20 mouse cellular contexts compared by ENCODE assay signal in genomic region chr10:26567613-26568012, GRCm38 (mm10).
DNase-seq lines count a peak whose midpoint lies in the region; ATAC-seq and TF ChIP-seq lines count a peak whose summit lies in the region.
"Had no signal": no experiment of that assay in that cellular context is flagged by ENCODE, and none has a peak within 500 bp of the region (broad histone marks: within the 10 kb centered on the region; RNA-seq: fewer than 3 reads in every experiment).

No protein-coding gene starts in this region.

- no peak overlapping the region for H3K9ac ChIP-seq in kidney, embryonic 15.5 days
- H3K9ac ChIP-seq in embryonic facial prominence, embryonic 15.5 days: no peak overlapping the region
- H3K9ac ChIP-seq: hindbrain, embryonic 15.5 days; limb, embryonic 15.5 days; liver, postnatal 0 days; midbrain, embryonic 15.5 days had no signal

- no peaks in the 10 kb centered on the region for H3K4me1 ChIP-seq in kidney, embryonic 15.5 days
- no peaks in the 10 kb centered on the region for H3K4me1 ChIP-seq in kidney, adult 2 months (ENCODE audit: control insufficient read depth, insufficient read depth, low read length)
- peaks cover 5% of the 10 kb centered on the region; the same call in 1 of the 2 replicates for H3K4me1 ChIP-seq in embryonic facial prominence, embryonic 15.5 days
- H3K4me1 ChIP-seq: hindbrain, embryonic 15.5 days had no signal

- H3K27me3 ChIP-seq in kidney, embryonic 15.5 days: no peaks in the 10 kb centered on the region
- H3K27me3 ChIP-seq in kidney, adult 2 months (replicated peaks; ENCODE audit: control insufficient read depth, insufficient read depth, low read length): no peaks in the 10 kb centered on the region
- no peaks in the 10 kb centered on the region for H3K27me3 ChIP-seq in embryonic facial prominence, embryonic 15.5 days
- H3K27me3 ChIP-seq: hindbrain, embryonic 15.5 days; limb, embryonic 15.5 days; midbrain, embryonic 15.5 days had no signal

- 62% methylated on average over 4 of the region's 4 CpGs for WGBS in kidney, embryonic 15.5 days
- 53% methylated on average over 4 of the region's 4 CpGs for WGBS in kidney, adult 2 months
- 41% methylated on average over 4 of the region's 4 CpGs for WGBS in embryonic facial prominence, embryonic 15.5 days

- DNase-seq in kidney, adult 2 months: no peak
- DNase-seq in A20 (ENCODE audit: low read depth, low spot score) (peak; percentile 19), ES-CJ7 (ENCODE audit: low read depth, low spot score) (peak; percentile 52)
- no peak for DNase-seq in lung, postnatal 36 days
- no peak for DNase-seq in right cerebral cortex, postnatal 14 days
- DNase-seq: adrenal gland, postnatal 25 days; cerebellum, adult 2 months; gastrocnemius, postnatal 14 days; kidney, adult 18-20 months; kidney, postnatal 25 days; layer of hippocampus, adult 9-11 months; liver, postnatal 0 days; thymus, postnatal 14 days had no signal

- no peak for TF ChIP-seq CTCF in kidney, adult 2 months (conservative IDR thresholded peaks at IDR 0.05; ENCODE audit: insufficient read depth, insufficient read length, low read depth, low read length)

- H3K4me2 ChIP-seq in kidney, embryonic 15.5 days: no peak overlapping the region
- no peak overlapping the region for H3K4me2 ChIP-seq in embryonic facial prominence, embryonic 15.5 days (replicated peaks)
- H3K4me2 ChIP-seq: hindbrain, embryonic 15.5 days; limb, embryonic 15.5 days; midbrain, embryonic 15.5 days had no signal

- no peak overlapping the region for H3K27ac ChIP-seq in kidney, embryonic 15.5 days
- H3K27ac ChIP-seq in kidney, adult 2 months (ENCODE audit: insufficient read depth, low read depth, low read length): no peak overlapping the region
- no peak overlapping the region for H3K27ac ChIP-seq in embryonic facial prominence, embryonic 15.5 days (replicated peaks)
- H3K27ac ChIP-seq: hindbrain, embryonic 15.5 days; limb, embryonic 15.5 days; macrophage; midbrain, embryonic 15.5 days had no signal

- TF ChIP-seq POLR2A in kidney, adult 2 months (IDR thresholded peaks at IDR 0.05; ENCODE audit: low read depth, low read length): no peak

- H3K9me3 ChIP-seq in kidney, embryonic 15.5 days (replicated peaks): no peaks in the 10 kb centered on the region
- no peaks in the 10 kb centered on the region for H3K9me3 ChIP-seq in embryonic facial prominence, embryonic 15.5 days (replicated peaks)
- H3K9me3 ChIP-seq: hindbrain, embryonic 15.5 days; limb, embryonic 15.5 days; midbrain, embryonic 15.5 days had no signal

- H3K36me3 ChIP-seq in kidney, embryonic 15.5 days: no peaks in the 10 kb centered on the region
- H3K36me3 ChIP-seq in kidney, adult 2 months (ENCODE audit: control insufficient read depth, insufficient read depth, low read length): no peaks in the 10 kb centered on the region
- no peaks in the 10 kb centered on the region for H3K36me3 ChIP-seq in embryonic facial prominence, embryonic 15.5 days
- H3K36me3 ChIP-seq: hindbrain, embryonic 15.5 days; limb, embryonic 15.5 days; midbrain, embryonic 15.5 days had no signal

- ATAC-seq in kidney, embryonic 15.5 days (replicated peaks; ENCODE audit: low FRiP score): 0 out of 2 replicates have a peak, but pooled peaks have one; percentile 36
- 0 out of 2 replicates have a peak, but pooled peaks have one; percentile 39 for ATAC-seq in embryonic facial prominence, embryonic 15.5 days (ENCODE audit: insufficient number of reproducible peaks, low FRiP score, low TSS enrichment, low read depth)
- ATAC-seq: liver, postnatal 0 days; midbrain, embryonic 15.5 days had no signal

- no peak overlapping the region for H3K4me3 ChIP-seq in kidney, embryonic 15.5 days (replicated peaks)
- no peak overlapping the region for H3K4me3 ChIP-seq in kidney, adult 2 months (ENCODE audit: insufficient read depth, low read depth, low read length)
- H3K4me3 ChIP-seq in embryonic facial prominence, embryonic 15.5 days (replicated peaks): no peak overlapping the region
- H3K4me3 ChIP-seq: erythroblast, embryonic 14.5 days; hindbrain, embryonic 15.5 days; limb, embryonic 15.5 days; midbrain, embryonic 15.5 days had no signal

Comparison
In these comparisons a context has a peak if more than half of its experiments do, and no peak if none do; other contexts are left out.
1. DNase-seq: peak in A20 (single experiment) and ES-CJ7 (single experiment); none in kidney, adult 2 months (single experiment), lung, postnatal 36 days (single experiment) and right cerebral cortex, postnatal 14 days (single experiment).